ENCODE assay signal across 7 mouse cellular contexts in the genomic region with DNA sequence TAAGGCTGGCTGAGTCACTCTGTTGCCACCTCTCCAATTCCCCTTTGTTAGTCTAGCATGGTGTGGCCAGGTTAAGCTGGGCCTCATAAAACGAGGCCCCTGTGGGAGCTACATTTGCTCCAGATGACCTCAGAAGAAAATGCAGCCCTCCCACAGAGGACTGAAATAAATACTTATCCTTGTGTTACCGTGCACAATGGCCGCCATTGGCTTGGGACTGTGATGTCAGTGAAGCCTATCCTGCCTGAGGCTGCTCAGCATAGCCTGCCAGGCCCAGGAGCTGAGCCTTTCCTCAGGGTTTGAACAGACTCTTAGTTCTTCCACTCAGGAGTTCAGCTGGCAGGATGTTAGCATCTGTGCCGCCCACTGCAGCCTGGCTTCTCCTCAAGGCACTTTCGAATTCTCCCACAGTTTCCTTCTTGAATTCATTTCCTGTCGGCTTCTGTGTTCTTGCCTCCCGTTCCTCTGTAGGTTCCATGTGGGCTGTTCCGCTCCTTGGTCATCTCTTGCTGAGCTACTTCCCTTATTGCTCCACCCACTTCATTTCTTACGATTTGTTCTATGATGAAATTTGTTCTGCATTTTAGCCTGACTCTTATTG. TPM values are rescaled to one million over a fixed set of nuclear protein-coding genes. Genes with fewer than 3 reads are reported as not detected.
DNase-seq lines count a peak whose midpoint lies in the region; ATAC-seq and TF ChIP-seq lines count a peak whose summit lies in the region.

No protein-coding gene starts in this region.

- H3K4me2 ChIP-seq in intestine, postnatal 0 days (replicated peaks; ENCODE audit: low read depth) = peak overlapping the region; percentile 30; the same call in 1 of the 2 replicates
- H3K4me2 ChIP-seq in limb, embryonic 15.5 days = 0 out of 2 replicates have a peak overlapping the region, but pooled peaks have one; percentile 8
- H3K4me2 ChIP-seq in midbrain, embryonic 16.5 days (ENCODE audit: low read length) = no peak overlapping the region

- in situ Hi-C loops in Patski (cut with MboI; ENCODE audit: low pct_unique_long_range_greater_than_20kb) = no loop called here

- H3K27me3 ChIP-seq in Patski = no peaks in the 10 kb centered on the region
- no peaks in the 10 kb centered on the region for H3K27me3 ChIP-seq in intestine, postnatal 0 days (replicated peaks; ENCODE audit: control insufficient read depth, insufficient read depth, low read length)
- no peaks in the 10 kb centered on the region for H3K27me3 ChIP-seq in limb, embryonic 15.5 days
- no peaks in the 10 kb centered on the region for H3K27me3 ChIP-seq in midbrain, embryonic 16.5 days (ENCODE audit: control insufficient read depth, insufficient read depth, low read depth, low read length)

- peaks cover 10% of the 10 kb centered on the region; the same call in 1 of the 2 replicates for H3K4me1 ChIP-seq in intestine, postnatal 0 days (replicated peaks; ENCODE audit: control insufficient read depth, insufficient read depth, low read length)
- H3K4me1 ChIP-seq in limb, embryonic 15.5 days = peaks cover 36% of the 10 kb centered on the region
- H3K4me1 ChIP-seq in midbrain, embryonic 16.5 days (ENCODE audit: control insufficient read depth, insufficient read depth, low read length) = no peaks in the 10 kb centered on the region; the same call in 1 of the 2 replicates

- H3K9ac ChIP-seq in intestine, postnatal 0 days (ENCODE audit: low read depth, low read length) = no peak overlapping the region
- no peak overlapping the region for H3K9ac ChIP-seq in limb, embryonic 15.5 days
- H3K9ac ChIP-seq in midbrain, embryonic 16.5 days (ENCODE audit: low read depth, low read length) = no peak overlapping the region

- intact Hi-C loops in gastrocnemius, postnatal 14 days (cut with DNase I; ENCODE audit: low total_unique reads) = no loop called here

- H3K36me3 ChIP-seq in intestine, postnatal 0 days (ENCODE audit: control insufficient read depth, insufficient read depth) = no peaks in the 10 kb centered on the region
- no peaks in the 10 kb centered on the region for H3K36me3 ChIP-seq in limb, embryonic 15.5 days
- no peaks in the 10 kb centered on the region for H3K36me3 ChIP-seq in midbrain, embryonic 16.5 days (ENCODE audit: control insufficient read depth, insufficient read depth, low read length)

- no peak for TF ChIP-seq CTCF in Patski (IDR thresholded peaks at IDR 0.05)
- TF ChIP-seq CTCF in intestine, postnatal 0 days (IDR thresholded peaks at IDR 0.05; ENCODE audit: low read depth) = no peak

- peak; percentile 84 for DNase-seq in Patski (ENCODE audit: low read depth, low spot score)
- DNase-seq in c-Kit-positive CD71-negative TER-119-negative erythroid progenitor cells, embryonic 14.5 days (ENCODE audit: low read depth) = peak; percentile 61
- DNase-seq in gastrocnemius, postnatal 14 days = peak; percentile 15
- no peak for DNase-seq in cerebellum, adult 8-10 months

- H3K9me3 ChIP-seq in intestine, postnatal 0 days (ENCODE audit: control insufficient read depth) = no peaks in the 10 kb centered on the region
- H3K9me3 ChIP-seq in limb, embryonic 15.5 days = no peaks in the 10 kb centered on the region
- H3K9me3 ChIP-seq in midbrain, embryonic 16.5 days (replicated peaks; ENCODE audit: control insufficient read depth, low read length, poor library complexity, severe bottlenecking) = no peaks in the 10 kb centered on the region

- CTCF ChIA-PET in Patski (lab: Charles Lee) = interaction anchor here (1.1 to 2.0 kb wide), 3 partner anchors 25 to 54 kb away, joined by 3 to 9 read pairs (median 3); no protein-coding TSS in a partner anchor

- POLR2A ChIA-PET in Patski (lab: Charles Lee) = interaction anchor here (1.0 kb wide), 1 partner anchor 33 kb away, joined by 4 read pairs; the partner anchor contains the start of gene Phlda1

- no peak overlapping the region for H3K4me3 ChIP-seq in intestine, postnatal 0 days (ENCODE audit: low read depth, low read length)
- H3K4me3 ChIP-seq in limb, embryonic 15.5 days = no peak overlapping the region
- H3K4me3 ChIP-seq in midbrain, embryonic 16.5 days (ENCODE audit: low read depth, low read length) = no peak overlapping the region

- H3K27ac ChIP-seq in intestine, postnatal 0 days (ENCODE audit: low read depth, low read length) = peak overlapping the region; percentile 68
- H3K27ac ChIP-seq in limb, embryonic 15.5 days = peak overlapping the region; percentile 82
- H3K27ac ChIP-seq in midbrain, embryonic 16.5 days (ENCODE audit: low read length) = peak overlapping the region; percentile 31

- 22% methylated on average over 9 of the region's 9 CpGs for WGBS in intestine, postnatal 0 days
- WGBS in limb, embryonic 15.5 days = 15% methylated on average over 9 of the region's 9 CpGs
- 40% methylated on average over 9 of the region's 9 CpGs for WGBS in midbrain, embryonic 16.5 days

- peak; percentile 91 for ATAC-seq in Patski
- peak; percentile 25; the same call in 1 of the 2 replicates for ATAC-seq in intestine, postnatal 0 days
- peak; percentile 76 for ATAC-seq in limb, embryonic 15.5 days (ENCODE audit: insufficient number of reproducible peaks, low FRiP score, low TSS enrichment, low read depth)
- no peak for ATAC-seq in midbrain, embryonic 16.5 days

RNA-seq across cellular contexts. Expression of gene Phlda1, which starts 33.7 kb away (rescaled TPM):
- 18.4 TPM for polyA plus RNA-seq in Patski (2021)
- 1 to 10 TPM; 6.2 to 6.4 TPM for total RNA-seq in gastrocnemius, postnatal 14 days (2021)
- polyA plus RNA-seq in intestine, postnatal 0 days (2015; fragmentation: Nextera tagmentation; extraction: Ambion mirVana) = 21.0 and 21.4 TPM in 2 replicates
- 32.1 and 33.4 TPM in 2 replicates for polyA plus RNA-seq in limb, embryonic 15.5 days (2015; fragmentation: Nextera tagmentation; extraction: Ambion mirVana)
- polyA plus RNA-seq in midbrain, embryonic 16.5 days (2015; fragmentation: Nextera tagmentation; extraction: Ambion mirVana) = 30.8 and 30.9 TPM in 2 replicates

Comparison
In these comparisons a context has a peak if more than half of its experiments do, and no peak if none do; other contexts are left out.
1. H3K27ac ChIP-seq: peak in every context shown above with its lines; median percentile 82 in limb, embryonic 15.5 days; 68 in intestine, postnatal 0 days; 31 in midbrain, embryonic 16.5 days.